Mouse (Mus musculus) gastrocnemius, postnatal 14 days (tissue): Measurements from ENCODE around the gene Rbms3. TPM values are rescaled to one million over a fixed set of nuclear protein-coding genes. Genes with fewer than 3 reads are reported as not detected.

Source experiments
- DNase-seq: peaks from one replicate; pipeline ENCODE4 v3.0.0; 2021; ENCODE audit warnings: mixed read lengths
- intact Hi-C: fragments of 180-260 bp; cut with DNase I; formaldehyde crosslinking; loops from one replicate; pipeline ENCODE4 v1.15.1; 2025; ENCODE audit warnings: low total_unique reads
- total RNA-seq, 2 experiments: library from RNA; stranded (reverse); gene quantifications; 2 replicates each; pipeline ENCODE4 v1.2.3; 2021

Rbms3 gene
- total RNA-seq, 2 experiments from 2014 or later: 14.3 to 17.7 TPM

GRCm38 (mm10) chr9:117077548-117077947 is 552.2 kb downstream of the Rbms3 start:
- DNase-seq: no peak
- intact Hi-C loops: no loop called here

- DNase-seq: no peak
- intact Hi-C loops: no loop called here
Observed at GRCm38 (mm10) chr9:117076785-117077184, 552.9 kb downstream of the Rbms3 start.

- no peak for DNase-seq
- intact Hi-C loops: no loop called here
Observed at GRCm38 (mm10) chr9:117072433-117073099, 557.1 kb downstream of the Rbms3 start.

GRCm38 (mm10) chr9:117070616-117071015 is 559.1 kb downstream of the Rbms3 start:
- intact Hi-C loops: no loop called here
- no peak for DNase-seq

- no peak for DNase-seq
- intact Hi-C loops: no loop called here
Observed at GRCm38 (mm10) chr9:117069232-117069631, 560.5 kb downstream of the Rbms3 start.

- intact Hi-C loops: no loop called here
- peak; percentile 40 for DNase-seq
Observed at GRCm38 (mm10) chr9:117067703-117068419, 561.9 kb downstream of the Rbms3 start.

- DNase-seq: no peak
- intact Hi-C loops: no loop called here
Observed at GRCm38 (mm10) chr9:117066502-117066901, 563.2 kb downstream of the Rbms3 start.

GRCm38 (mm10) chr9:117065601-117066000 is 564.1 kb downstream of the Rbms3 start:
- intact Hi-C loops: no loop called here
- no peak for DNase-seq

- DNase-seq: peak; percentile 59
Observed at GRCm38 (mm10) chr9:117059586-117059985, 570.1 kb downstream of the Rbms3 start.

GRCm38 (mm10) chr9:117059135-117059534 is 570.6 kb downstream of the Rbms3 start:
- DNase-seq: no peak
- intact Hi-C loops: no loop called here

More at GRCm38 (mm10) chr9:117059586-117059985, 570.1 kb downstream of the Rbms3 start:
- intact Hi-C loops: no loop called here

GRCm38 (mm10) chr9:117051935-117052334 is 577.8 kb downstream of the Rbms3 start:
- intact Hi-C loops: no loop called here
- DNase-seq: no peak

GRCm38 (mm10) chr9:117048641-117049040 is 581.1 kb downstream of the Rbms3 start:
- intact Hi-C loops: no loop called here
- no peak for DNase-seq

GRCm38 (mm10) chr9:117041993-117042366 is 587.7 kb downstream of the Rbms3 start:
- intact Hi-C loops: no loop called here
- no peak for DNase-seq

GRCm38 (mm10) chr9:117041291-117041992 is 588.3 kb downstream of the Rbms3 start:
- intact Hi-C loops: no loop called here
- DNase-seq: no peak

GRCm38 (mm10) chr9:117039941-117040453 is 589.7 kb downstream of the Rbms3 start:
- intact Hi-C loops: no loop called here
- DNase-seq: peak; percentile 59

GRCm38 (mm10) chr9:117032690-117033089 is 597.0 kb downstream of the Rbms3 start:
- intact Hi-C loops: no loop called here
- no peak for DNase-seq

GRCm38 (mm10) chr9:117031237-117031636 is 598.5 kb downstream of the Rbms3 start:
- DNase-seq: no peak
- intact Hi-C loops: no loop called here

- intact Hi-C loops: no loop called here
- peak; percentile 91 for DNase-seq
Observed at GRCm38 (mm10) chr9:117030837-117031236, 598.9 kb downstream of the Rbms3 start.

GRCm38 (mm10) chr9:117029953-117030352 is 599.8 kb downstream of the Rbms3 start:
- no peak for DNase-seq
- intact Hi-C loops: no loop called here

GRCm38 (mm10) chr9:117028586-117028985 is 601.1 kb downstream of the Rbms3 start:
- no peak for DNase-seq
- intact Hi-C loops: no loop called here
